Mouse (Mus musculus) 3134 (cell line): ENCODE results near the gene Zfp91.
A peak's percentile ranks its signal among the peaks of the same experiment; 100 is the strongest.

Experiments used
- DNase-seq: peaks from one replicate; pipeline ENCODE4 v3.0.0-alpha.2; 2011; ENCODE audit warnings: low spot score; ENCODE audit not compliant: insufficient read length; ENCODE audit errors: extremely low read depth

Zfp91 gene

DNA sequence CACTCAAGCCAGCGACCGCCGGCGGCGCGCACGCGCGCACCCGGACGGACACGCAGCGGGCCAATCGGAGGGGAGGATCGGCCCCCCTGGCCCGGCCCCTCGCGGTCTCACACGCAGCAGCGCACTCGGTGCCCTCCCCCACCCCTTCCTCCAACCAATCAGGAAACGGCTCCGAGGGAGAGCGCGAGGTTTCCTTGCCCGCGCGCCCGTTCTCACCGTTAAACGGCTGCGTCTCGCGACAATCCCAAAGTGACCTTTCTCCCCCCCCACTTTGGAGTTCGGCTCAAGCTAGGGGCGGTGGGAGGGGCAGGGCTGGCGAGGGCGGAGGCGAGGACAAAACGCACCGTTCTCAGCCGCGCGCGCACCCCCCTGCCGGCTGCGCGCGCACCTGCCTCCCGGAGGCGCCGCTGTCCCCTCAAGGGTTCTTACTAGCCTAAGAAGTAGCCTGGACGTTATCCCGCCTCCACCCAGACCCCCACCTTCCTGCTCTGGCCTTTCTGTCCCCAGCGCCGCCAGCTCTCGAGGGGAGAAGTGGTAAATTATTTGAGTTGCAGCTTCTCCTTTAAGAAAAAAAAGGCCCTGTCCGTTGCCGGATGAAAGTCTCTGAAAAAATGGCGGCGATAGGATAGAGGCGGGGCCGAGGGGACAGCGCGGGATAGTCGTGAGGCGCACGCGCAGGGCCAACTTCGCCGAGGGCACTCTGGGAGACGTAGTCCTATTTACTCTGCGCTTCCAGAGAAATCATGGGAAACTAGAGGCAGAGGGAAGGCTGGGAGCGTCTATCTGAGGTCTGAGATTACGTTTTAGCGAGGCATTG, at the start of gene Zfp91, which contains the start of gene Lpxn:
Zfp91 (minus strand) TSS at position 616 of the 817 bp plus-strand sequence.
Lpxn (plus strand) TSS at position 683 of the 817 bp plus-strand sequence.
- DNase-seq = peak; percentile 95

- no peak for DNase-seq
Observed at GRCm38 (mm10) chr19:12838507-12838906, 42.6 kb upstream of the Zfp91 start.

DNA sequence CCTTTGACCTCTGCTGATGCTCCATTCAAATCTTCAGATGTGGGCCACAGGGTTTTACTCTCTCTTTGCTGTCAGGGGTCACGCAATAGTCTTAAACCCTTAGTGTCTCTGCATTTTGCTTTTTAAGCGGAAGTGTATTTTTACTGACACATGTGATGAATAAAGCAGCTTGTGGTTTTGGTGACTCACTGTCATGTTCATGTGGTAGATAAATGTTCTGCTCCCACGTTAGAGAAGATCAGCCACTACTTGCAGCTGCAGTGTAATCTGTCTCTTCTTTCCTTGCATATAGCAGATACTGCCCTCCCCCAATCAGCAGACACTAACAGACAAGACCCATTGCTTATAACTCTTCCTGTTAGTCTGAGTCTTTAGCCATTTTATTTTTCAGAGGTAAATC, 37.7 kb upstream of the Zfp91 start:
- DNase-seq = peak; percentile 31

DNA sequence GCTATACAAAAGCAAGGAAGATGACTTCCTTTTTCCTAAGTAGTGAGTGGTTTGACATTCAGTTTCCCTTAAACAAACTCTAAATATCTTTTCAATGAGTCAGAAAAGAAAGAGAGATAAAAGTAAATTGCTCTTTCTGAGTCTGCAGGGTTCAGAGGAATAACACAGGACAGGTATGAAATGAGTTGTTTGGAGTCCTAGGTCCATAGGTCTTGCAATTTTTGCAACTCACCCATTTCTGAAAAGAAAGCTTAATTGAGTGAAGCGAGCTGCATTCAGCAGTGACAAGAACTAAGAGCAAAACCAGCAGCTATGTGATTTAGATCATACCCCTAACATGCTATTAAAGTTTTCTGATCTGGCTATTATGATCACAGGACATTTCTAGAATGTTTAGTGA, 35.6 kb upstream of the Zfp91 start:
- DNase-seq = no peak

GRCm38 (mm10) chr19:12830823-12831430, 35.0 kb upstream of the Zfp91 start:
- no peak for DNase-seq

GRCm38 (mm10) chr19:12824549-12824948, 28.6 kb upstream of the Zfp91 start:
- no peak for DNase-seq

DNA sequence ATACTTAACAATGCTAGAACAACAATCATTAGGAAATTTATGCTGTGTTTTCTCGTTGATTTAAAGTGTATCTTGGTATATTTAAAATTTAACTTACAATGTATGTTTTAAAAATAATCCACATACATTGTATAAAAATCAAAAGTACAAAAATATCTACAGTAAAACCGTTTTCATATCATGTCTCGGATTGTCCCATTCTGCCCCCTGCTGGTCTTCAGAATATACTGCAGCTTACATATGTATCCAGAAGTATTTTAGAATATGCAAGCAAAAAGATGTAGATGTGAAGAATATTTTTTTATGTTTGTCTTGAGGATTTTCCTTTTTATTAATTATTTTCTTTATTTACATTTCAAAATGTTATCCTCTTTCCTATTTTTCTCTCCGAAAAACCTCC, 24.5 kb upstream of the Zfp91 start:
- DNase-seq = no peak

- no peak for DNase-seq
Observed at GRCm38 (mm10) chr19:12818507-12818906, 22.6 kb upstream of the Zfp91 start.

GRCm38 (mm10) chr19:12813883-12814282, 18.0 kb upstream of the Zfp91 start:
- DNase-seq = no peak

DNA sequence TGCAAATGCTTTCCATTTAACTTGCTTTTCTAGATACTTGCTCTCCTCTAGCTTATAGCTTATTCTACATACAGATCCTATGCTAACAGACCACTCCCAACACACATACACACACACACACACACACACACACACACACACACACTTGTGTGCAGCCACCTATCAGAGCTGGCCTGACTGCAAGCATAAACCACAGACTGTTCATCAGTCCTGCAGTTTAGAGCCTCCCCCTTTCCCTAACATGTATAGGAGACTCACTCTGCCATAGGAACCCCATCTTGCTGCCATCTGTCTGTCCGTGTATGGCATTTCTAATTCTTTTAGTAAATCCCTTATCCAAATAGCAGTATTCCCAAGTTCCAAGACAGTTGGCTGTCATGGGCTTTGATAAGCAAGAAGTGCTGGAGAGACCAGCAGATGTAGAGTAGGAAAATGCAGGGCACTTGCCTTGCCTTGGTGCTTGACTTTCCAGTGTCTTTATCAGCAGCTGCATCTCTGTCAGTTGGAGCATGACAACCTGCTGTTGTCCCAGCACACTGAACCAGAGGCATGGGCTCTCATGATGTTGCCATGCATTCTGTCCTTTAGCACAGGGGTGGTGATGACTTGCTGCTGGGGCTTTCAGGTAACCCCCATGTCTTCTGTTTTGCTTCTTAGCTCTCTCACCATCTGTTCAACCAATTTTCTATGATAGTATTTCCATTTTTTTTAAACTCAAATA, 16.9 kb upstream of the Zfp91 start:
- no peak for DNase-seq

DNA sequence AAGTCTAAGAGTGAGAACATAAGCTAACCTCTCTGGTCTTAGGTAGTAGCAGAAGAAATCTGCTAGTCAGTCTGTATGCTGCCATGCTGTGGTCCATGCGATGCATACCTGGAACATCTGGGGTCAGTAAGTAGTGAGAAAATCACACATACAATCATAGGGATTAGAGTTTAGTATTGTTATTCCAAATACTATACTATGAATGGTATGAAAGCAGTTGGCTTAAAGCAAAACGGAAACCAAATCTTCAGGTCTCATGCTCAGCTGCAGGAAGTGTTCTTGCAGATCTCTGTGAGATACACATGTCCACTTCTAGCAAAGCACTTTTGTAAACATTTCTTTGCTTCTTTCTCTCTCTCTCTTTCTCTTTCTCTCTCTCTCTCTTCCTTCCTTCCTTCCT, 10.3 kb upstream of the Zfp91 start:
- DNase-seq = no peak

- peak; percentile 6 for DNase-seq
Observed at GRCm38 (mm10) chr19:12805730-12806129, 9.8 kb upstream of the Zfp91 start.

DNA sequence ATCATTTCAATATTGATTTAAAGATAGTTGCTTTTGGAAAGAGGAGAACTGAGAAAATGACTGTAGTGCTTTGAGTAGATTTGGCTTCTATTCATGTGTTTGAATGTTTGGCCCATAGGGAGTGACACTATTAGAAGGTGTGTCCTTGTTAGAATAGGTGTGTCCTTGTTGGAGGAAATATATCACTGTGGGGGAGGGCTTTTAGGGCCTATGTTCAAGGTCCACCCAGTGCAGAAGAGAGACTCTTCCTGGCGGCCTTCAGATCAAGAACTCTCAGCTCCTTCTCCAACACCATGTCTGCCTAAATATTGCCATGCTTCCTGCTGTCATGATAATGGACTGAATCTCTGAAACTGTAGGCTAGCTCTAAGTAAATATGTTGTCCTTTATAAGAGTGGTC, 8.3 kb upstream of the Zfp91 start:
- DNase-seq = no peak

DNA sequence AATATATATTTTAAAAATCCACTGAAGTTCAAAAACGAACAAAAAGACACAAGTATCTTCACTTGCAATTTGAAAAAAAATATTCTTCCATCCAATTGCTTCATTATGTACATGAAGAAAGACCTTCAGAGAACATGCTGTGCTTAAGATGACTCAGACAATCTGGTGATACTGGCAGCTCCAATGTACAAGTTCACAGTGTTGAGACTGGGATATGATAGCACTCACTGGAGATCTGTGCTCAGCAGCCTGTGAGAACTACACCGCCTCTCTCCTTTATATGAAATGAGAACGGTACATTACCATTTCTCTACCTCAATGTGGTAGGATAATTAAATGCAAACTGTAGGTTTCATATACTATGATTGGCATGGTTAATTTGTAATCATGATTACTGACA, 6.9 kb upstream of the Zfp91 start:
- DNase-seq = no peak

GRCm38 (mm10) chr19:12801046-12801445, 5.1 kb upstream of the Zfp91 start:
- DNase-seq = no peak

DNA sequence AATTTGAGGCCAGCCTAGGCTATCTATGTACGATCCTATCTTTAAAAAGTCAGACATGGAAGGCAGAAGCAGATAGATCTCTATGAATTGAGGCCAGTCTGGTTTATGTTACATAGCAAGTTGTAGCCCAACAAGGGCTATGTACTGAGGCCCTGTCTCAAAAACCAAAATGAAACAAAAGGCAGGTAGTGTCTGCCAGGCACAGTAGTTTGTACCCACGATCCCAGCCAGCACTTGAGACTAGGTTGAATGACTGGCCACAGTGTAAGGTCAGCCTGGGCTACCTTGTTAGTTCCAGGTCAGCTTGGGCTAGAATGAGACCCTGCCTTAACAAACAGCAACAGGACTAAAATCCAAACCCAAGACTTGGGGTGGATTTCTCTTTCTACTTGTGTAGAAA, 4.7 kb upstream of the Zfp91 start:
- DNase-seq = no peak

DNA sequence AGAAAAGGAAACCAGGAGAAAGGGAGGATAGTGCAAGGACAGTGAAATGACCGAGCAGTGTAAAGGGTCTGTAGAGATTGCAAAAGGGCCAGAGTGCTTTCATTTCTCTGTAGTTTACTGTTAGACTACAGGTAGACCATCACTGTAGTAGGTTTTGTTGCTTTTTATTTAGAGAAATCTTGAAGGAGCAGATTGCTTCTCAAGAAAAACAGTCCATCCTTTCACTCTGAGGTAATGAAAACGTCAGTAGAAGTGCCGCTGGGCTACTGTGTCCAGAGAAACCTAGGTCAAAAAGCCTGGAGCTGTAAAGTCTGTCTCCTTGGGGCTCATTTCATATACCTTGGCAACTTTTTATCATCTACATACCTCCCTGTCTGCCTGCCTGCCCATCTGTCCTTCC, 3.2 kb upstream of the Zfp91 start:
- DNase-seq = no peak

DNA sequence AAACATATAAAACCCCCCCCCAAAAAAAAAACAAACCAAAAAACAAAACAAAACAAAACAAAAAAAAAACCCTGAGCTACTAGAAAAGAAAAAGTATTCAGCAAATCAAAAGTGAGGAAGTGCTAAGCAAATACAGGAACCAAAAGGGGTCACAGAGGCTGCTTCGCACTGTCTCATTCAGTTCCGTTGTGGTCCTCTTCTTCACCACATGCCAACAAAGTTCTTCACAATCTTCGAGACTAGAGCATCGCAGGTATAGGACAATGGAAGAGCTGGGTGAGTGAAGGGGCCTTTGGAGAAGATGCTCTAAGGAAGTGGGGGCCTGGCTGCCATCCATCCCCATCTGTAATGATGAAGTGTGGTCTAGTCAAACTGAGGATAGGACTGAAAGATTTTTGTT, 2.5 kb upstream of the Zfp91 start:
- DNase-seq = no peak

GRCm38 (mm10) chr19:12797071-12797470, 1.1 kb upstream of the Zfp91 start:
- DNase-seq = peak; percentile 19

DNA sequence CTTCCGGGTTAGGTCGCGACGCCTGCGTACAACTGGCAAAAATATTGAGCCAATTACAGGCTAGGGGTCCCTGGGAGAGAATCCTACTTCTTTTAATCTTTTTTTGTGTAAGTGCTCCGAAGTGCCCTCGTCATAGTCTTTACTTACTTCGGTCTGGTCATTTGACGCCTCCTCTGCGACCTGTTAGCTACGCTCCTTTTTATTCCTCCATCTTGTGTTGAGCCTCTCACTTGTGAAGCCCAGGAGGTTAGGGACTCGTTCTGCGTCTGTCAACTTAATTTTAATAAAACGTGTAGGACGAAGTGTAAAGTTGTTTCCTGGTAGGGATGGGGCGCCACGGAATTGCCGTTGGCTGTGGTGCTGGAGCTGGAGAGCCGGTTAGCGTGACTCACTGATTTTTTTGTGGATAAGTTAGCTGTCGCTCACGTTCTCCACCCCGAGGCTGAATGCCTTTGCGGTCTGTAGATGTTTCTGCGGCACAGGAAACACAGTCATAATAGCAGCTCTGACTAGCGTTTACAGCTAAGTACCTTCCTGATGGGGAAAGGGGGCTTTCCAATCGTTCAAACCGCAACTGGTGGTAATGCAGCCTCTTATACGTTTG, 504 bp upstream of the Zfp91 start:
- peak; percentile 73 for DNase-seq

- no peak for DNase-seq
Observed at GRCm38 (mm10) chr19:12795110-12795509, 816 bp downstream of the Zfp91 start.
